Mouse (Mus musculus): ENCODE measurements around the gene Plek. TPM values are rescaled to one million over a fixed set of nuclear protein-coding genes. Genes with fewer than 3 reads are reported as not detected.

The Plek gene
- total RNA-seq, 2 experiments from 2014 or later, result 5.5 to 7.4 TPM

DNA sequence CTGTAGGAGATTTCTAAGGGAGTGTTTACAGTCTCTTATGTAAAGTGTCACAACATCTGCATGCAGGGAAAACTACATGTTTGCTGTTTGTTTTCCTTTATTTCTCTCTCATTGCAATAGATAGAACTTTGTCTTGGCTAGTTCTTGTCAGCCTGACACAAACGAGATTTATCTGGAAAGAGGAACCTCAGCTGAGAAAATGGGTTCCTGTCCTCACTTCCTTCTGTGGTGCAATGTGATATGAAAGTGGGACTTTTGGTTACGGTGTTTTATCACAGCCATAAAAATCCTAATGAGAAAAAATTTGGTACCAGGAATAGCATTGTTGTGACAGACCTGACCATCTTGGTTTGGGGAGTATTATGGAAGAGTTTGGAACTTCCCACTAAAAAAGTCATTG, 82.5 kb downstream of the Plek start:
- H3K4me3 ChIP-seq, result no peak overlapping the region
- DNase-seq (ENCODE audit: extremely low spot score in 1 of 2, low spot score in 2 of 2), result no peak
- intact Hi-C loops (cut with DNase I), result loop anchor here (5.0 kb wide), 1 partner anchor 43 kb away; no protein-coding TSS in a partner anchor
- H3K27ac ChIP-seq, result no peak overlapping the region
- no peak for TF ChIP-seq CTCF (IDR thresholded peaks at IDR 0.05)

DNA sequence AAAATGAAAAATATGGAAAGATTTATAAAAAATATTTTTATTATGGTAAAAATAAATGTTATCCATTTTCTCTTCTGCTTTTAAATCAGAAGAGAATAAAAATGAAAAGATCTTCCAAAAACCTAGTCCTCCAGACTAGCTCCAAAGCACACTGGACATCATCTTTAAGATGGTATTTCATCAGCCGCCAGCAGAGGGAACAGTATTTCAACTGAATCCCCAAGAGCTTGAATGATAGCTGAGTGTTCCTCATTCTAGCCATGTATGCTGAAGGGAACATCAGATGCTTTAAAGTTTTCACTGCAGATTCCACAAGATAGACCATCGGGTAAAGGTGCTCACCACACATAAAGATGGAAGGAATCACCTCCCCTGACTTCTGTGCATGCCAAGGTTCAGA, 84.4 kb downstream of the Plek start:
- intact Hi-C loops (cut with DNase I), result loop anchor here (1.0 to 5.0 kb wide), 2 partner anchors 44 to 85 kb away; no protein-coding TSS in a partner anchor
- peak; percentile 38 to 41 for DNase-seq (ENCODE audit: extremely low spot score in 1 of 2, low spot score in 2 of 2)
- H3K27ac ChIP-seq, result no peak overlapping the region
- TF ChIP-seq CTCF (IDR thresholded peaks at IDR 0.05), result peak; percentile 67
- H3K4me3 ChIP-seq, result no peak overlapping the region

GRCm38 (mm10) chr11:16958520-16958919, 93.7 kb downstream of the Plek start:
- no peak overlapping the region for H3K27ac ChIP-seq
- no peak overlapping the region for H3K4me3 ChIP-seq
- intact Hi-C loops (cut with DNase I), result no loop called here
- no peak for TF ChIP-seq CTCF (IDR thresholded peaks at IDR 0.05)
- no peak for DNase-seq (ENCODE audit: extremely low spot score in 1 of 2, low spot score in 2 of 2)

DNA sequence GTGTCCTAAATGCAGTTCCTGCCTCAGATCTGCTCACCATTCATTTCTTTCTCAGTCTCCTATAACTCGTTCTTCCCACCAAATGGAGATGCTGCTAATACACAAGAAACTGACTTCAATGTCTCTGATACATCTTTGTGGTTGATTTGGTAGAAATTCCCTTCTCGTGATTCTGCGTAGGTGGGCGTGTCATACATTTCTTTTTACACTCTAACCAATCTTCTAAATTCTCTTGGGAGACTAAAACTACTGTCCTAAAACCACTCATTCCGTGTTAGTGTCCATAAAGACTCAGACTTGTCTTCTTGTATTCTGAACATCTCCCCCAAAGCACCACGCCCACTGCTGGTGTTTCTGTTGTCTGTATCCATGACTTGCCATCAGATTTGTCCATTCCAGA, 95.2 kb downstream of the Plek start:
- H3K4me3 ChIP-seq, result no peak overlapping the region
- intact Hi-C loops (cut with DNase I), result no loop called here
- H3K27ac ChIP-seq, result no peak overlapping the region
- DNase-seq (ENCODE audit: extremely low spot score in 1 of 2, low spot score in 2 of 2), result no peak
- TF ChIP-seq CTCF (IDR thresholded peaks at IDR 0.05), result no peak

DNA sequence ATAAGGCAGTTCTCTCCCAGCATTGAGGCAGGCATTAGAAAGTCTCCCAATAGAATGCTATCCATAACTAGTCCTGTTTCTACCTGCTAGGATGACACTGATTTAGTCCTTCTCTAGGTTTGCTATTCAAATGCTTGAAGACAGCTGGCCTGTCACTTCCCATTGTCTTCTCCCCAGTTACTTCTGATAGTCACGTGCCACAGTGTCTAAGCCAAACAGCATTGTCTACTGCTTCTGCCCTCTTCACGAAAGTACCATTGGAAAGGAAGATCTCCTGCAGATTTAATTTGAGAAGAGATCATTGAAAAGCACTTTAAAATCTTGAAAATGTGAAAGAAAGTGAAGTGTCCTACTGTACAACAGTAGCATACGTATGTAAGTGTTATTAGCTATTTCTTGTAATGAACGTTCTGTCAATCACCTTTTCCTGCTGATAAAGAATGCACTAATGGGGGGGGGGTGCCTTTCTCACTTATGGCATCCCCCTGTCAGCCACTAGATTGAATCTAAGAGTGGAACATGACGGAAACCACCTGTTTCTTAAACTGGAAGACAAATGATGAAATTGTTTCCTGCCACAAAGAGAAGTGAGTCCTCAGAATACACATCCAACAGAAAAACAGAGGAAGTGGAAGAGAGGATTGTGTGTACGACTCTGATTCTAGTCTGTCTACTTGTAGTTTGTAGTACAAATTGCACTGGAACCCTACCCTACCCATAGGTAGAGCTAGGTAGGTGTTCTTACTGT, 95.9 kb downstream of the Plek start:
- intact Hi-C loops (cut with DNase I), result no loop called here
- Histone ChIP-seq H3K4me3 (no peak overlapping the region), H3K27ac (no peak overlapping the region)
- no peak for TF ChIP-seq CTCF (IDR thresholded peaks at IDR 0.05)
- no peak for DNase-seq (ENCODE audit: extremely low spot score in 1 of 2, low spot score in 2 of 2)

DNA sequence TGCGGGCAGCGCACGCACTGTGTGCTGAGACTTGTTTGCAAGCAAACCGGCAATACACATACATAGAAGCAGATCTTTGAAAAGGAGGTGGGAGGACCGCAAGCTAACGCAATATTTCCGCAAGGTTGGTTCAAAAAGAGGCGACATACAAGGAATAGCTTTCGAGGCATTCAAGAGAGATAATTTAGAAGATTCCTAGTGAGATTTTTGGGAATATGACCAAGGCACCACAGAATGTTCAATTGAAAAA, 100.5 kb downstream of the Plek start:
- no peak overlapping the region for H3K27ac ChIP-seq
- TF ChIP-seq CTCF (IDR thresholded peaks at IDR 0.05), result no peak
- H3K4me3 ChIP-seq, result peak overlapping the region; percentile 71
- intact Hi-C loops (cut with DNase I), result loop anchor here (5.0 kb wide), 1 partner anchor 211 kb away; no protein-coding TSS in a partner anchor
- no peak for DNase-seq (ENCODE audit: extremely low spot score in 1 of 2, low spot score in 2 of 2)

DNA sequence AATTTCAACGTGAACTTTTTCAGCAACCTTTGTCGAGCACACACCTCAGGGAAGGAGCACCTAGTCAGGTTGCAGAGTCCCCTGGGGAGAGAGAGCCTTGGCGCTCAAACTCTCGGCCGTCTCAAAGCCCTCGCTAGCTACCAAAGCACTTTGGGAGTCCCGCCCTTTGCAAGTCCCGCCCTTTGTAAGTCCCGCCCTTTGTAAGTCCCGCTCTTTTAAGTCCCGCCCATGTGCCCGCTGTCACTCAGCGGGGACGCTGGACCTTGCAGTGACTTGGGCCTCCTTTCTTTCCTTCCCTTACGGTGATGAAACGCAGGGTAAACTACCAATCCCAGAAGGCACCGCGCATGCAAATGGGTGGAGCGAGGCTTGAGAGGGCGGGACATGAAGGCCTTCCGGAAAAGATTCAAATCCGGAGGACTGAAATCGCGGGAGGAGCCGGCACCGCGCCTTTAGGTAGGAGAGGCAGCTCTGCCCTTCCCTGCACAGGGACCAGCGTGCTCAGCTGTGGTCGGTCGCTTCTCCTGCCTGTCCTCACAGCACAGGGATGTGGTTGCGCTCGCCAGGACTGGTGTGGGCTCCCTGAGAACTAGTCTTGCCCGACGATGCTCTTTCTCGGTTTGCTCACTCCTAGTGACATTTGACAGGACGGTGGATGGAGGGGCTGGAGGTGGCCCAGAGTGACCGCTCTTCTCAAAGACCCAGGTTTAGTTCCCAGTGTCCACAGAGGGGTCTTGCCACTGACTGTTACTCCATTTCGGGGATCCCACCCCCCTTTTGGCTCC, 101.0 kb downstream of the Plek start, which contains the start of gene Fbxo48:
Gene Fbxo48 (plus strand): TSS at position 400 of the 785 bp plus-strand sequence.
- peak; percentile 89 to 92 for DNase-seq (ENCODE audit: extremely low spot score in 1 of 2, low spot score in 2 of 2)
- intact Hi-C loops (cut with DNase I), result loop anchor here (5.0 kb wide), 1 partner anchor 211 kb away; no protein-coding TSS in a partner anchor
- no peak; the same call in 1 of the 2 replicates for TF ChIP-seq CTCF (IDR thresholded peaks at IDR 0.05)

GRCm38 (mm10) chr11:16950226-16950975, 101.8 kb downstream of the Plek start:
- intact Hi-C loops (cut with DNase I), result loop anchor here (5.0 kb wide), 1 partner anchor 212 kb away; no protein-coding TSS in a partner anchor
- no peak for DNase-seq (ENCODE audit: extremely low spot score in 1 of 2, low spot score in 2 of 2)
- no peak for TF ChIP-seq CTCF (IDR thresholded peaks at IDR 0.05)

More for the DNA sequence above, 101.0 kb downstream of the Plek start, which contains the start of gene Fbxo48:
- H3K27ac ChIP-seq, result no peak within 1 kb of the TSS
- H3K4me3 ChIP-seq, result peak within 1 kb of the TSS; percentile 71

GRCm38 (mm10) chr11:16948756-16949155, 103.4 kb downstream of the Plek start:
- Histone ChIP-seq H3K27ac (no peak overlapping the region), H3K4me3 (no peak overlapping the region)
- TF ChIP-seq CTCF (IDR thresholded peaks at IDR 0.05), result peak; percentile 80
- intact Hi-C loops (cut with DNase I), result loop anchor here (1.0 kb wide), 1 partner anchor 423 kb away; no protein-coding TSS in a partner anchor
- peak in 1 of 2 experiments; percentile 30 for DNase-seq (ENCODE audit: extremely low spot score in 1 of 2, low spot score in 2 of 2)

More at GRCm38 (mm10) chr11:16950226-16950975, 101.8 kb downstream of the Plek start:
- H3K27ac ChIP-seq, result no peak overlapping the region
- H3K4me3 ChIP-seq, result peak overlapping the region; percentile 46

- DNase-seq (ENCODE audit: extremely low spot score in 1 of 2, low spot score in 2 of 2), result no peak
- Histone ChIP-seq H3K4me3 (no peak overlapping the region), H3K27ac (no peak overlapping the region)
- intact Hi-C loops (cut with DNase I), result no loop called here
- no peak for TF ChIP-seq CTCF (IDR thresholded peaks at IDR 0.05)
These were observed 109.2 kb downstream of the Plek start for GRCm38 (mm10) chr11:16943016-16943415.

DNA sequence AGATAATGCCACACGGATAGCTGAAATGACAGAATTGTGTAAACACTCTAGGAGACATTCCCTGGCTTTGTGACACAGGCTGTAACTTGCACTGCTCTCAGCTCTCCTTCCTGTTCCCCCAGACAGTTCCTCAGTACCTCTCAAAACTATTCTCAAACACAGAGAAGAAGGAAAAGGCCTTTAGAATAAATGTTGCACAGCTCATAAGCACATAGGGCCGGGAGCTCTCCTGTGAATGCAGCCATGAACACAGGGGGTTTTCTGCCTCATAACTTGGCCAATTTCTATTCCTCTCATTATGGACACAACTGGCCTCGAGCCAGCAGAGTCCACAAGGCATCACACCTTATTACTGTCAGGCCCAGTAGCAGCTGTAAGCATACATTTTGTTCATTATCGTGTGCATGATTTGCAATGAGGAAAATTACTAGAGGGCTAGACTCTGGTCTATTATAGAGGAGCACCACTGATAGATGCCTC, 110.2 kb downstream of the Plek start:
- TF ChIP-seq CTCF (IDR thresholded peaks at IDR 0.05), result no peak
- no peak overlapping the region for H3K27ac ChIP-seq
- no peak overlapping the region for H3K4me3 ChIP-seq
- intact Hi-C loops (cut with DNase I), result no loop called here
- no peak for DNase-seq (ENCODE audit: extremely low spot score in 1 of 2, low spot score in 2 of 2)

All from left cerebral cortex, adult 2 months (tissue).